Mouse (Mus musculus) kidney, adult 2 months (tissue): ENCODE results near the gene Smim24. TPM values are rescaled to one million over a fixed set of nuclear protein-coding genes. Genes with fewer than 3 reads are reported as not detected.

ENCODE experiments used
- DNase-seq: peaks from one replicate; pipeline ENCODE4 v3.0.0; 2021
- H3K27ac ChIP-seq: fragments of 200-500 bp; 2 replicates; pipeline ENCODE4 v1.5.1; 2012; ENCODE audit warnings: low read depth, low read length, control low read depth, inconsistent platforms; ENCODE audit not compliant: insufficient read depth
- H3K27me3 ChIP-seq: fragments of 200-500 bp; replicated peaks from 2 replicates; pipeline ENCODE4 v1.6.1; 2012; ENCODE audit warnings: mild to moderate bottlenecking, moderate library complexity, low read length, inconsistent platforms; ENCODE audit not compliant: control insufficient read depth, insufficient read depth
- H3K36me3 ChIP-seq: fragments of 200-500 bp; 2 replicates; pipeline ENCODE4 v1.6.1; 2012; ENCODE audit warnings: mild to moderate bottlenecking, moderate library complexity, low read length, inconsistent platforms; ENCODE audit not compliant: control insufficient read depth, insufficient read depth
- H3K4me1 ChIP-seq: fragments of 200-500 bp; 2 replicates; pipeline ENCODE4 v1.6.1; 2011; ENCODE audit warnings: low read length; ENCODE audit not compliant: control insufficient read depth, insufficient read depth
- H3K4me3 ChIP-seq: fragments of 200-500 bp; 2 replicates; pipeline ENCODE4 v1.5.1; 2011; ENCODE audit warnings: mild to moderate bottlenecking, low read depth, low read length, control low read depth; ENCODE audit not compliant: insufficient read depth
- CTCF ChIP-seq: fragments of 200-500 bp; conservative IDR thresholded peaks from 2 replicates; pipeline ENCODE4 v1.5.1; 2011; ENCODE audit warnings: low read depth, mild to moderate bottlenecking, control low read depth, low read length, moderate library complexity, mixed read lengths; ENCODE audit not compliant: insufficient read depth, insufficient read length
- POLR2A ChIP-seq: fragments of 200-500 bp; IDR thresholded peaks from one replicate; pipeline ENCODE4 v1.6.1; 2011; ENCODE audit warnings: low read depth, low read length, control low read depth
- polyA plus RNA-seq: library from polyadenylated mRNA; depleted of rRNA; stranded (reverse); fragments of >200 nt; gene quantifications from 2 replicates; pipeline ENCODE4 v1.2.3, GENCODE M21; 2012; rRNA removed

Smim24 gene
- polyA plus RNA-seq, 1 experiment: 694 TPM

DNA sequence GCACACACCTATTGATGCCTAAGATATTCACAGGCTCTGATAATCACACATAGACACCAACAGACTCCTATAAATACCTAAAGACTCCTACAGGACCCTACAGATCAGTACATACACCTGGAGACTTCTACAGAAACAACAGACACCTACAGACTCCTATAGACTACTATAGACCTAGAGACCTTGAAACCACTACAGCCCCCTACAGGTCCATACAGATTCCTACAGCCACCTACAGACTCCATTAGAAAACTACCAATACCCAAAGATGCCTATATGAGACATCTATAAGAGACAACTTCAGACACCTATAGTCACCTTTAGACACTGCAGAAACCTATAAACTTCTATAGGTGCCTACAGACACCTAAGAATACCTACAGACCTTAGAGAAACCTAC, 48.2 kb downstream of the Smim24 start:
- no peaks in the 10 kb centered on the region for H3K27me3 ChIP-seq
- H3K27ac ChIP-seq: no peak overlapping the region
- peak; percentile 43 for DNase-seq
- no peaks in the 10 kb centered on the region for H3K36me3 ChIP-seq
- H3K4me3 ChIP-seq: no peak overlapping the region
- TF ChIP-seq POLR2A (no peak), CTCF (no peak)
- peaks cover under 1% of the 10 kb centered on the region; the same call in 1 of the 2 replicates for H3K4me1 ChIP-seq

Other genes starting within 250 kb of the Smim24 start
- gene Pias4, start 225.1 kb upstream of the Smim24 start, polyA plus RNA-seq: 34.6 and 36.8 TPM in 2 replicates
- 1,330 and 1,454 TPM in 2 replicates for gene Eef2, start 216.4 kb upstream of the Smim24 start, polyA plus RNA-seq
- gene Dapk3, start 210.0 kb upstream of the Smim24 start, polyA plus RNA-seq: 52.9 and 54.0 TPM in 2 replicates
- gene 4930442H23Rik, start 209.2 kb upstream of the Smim24 start, polyA plus RNA-seq: not detected in 2 replicates
- 0.97 TPM in 1 of 2 replicates, not detected in the other for gene Nmrk2, start 191.0 kb upstream of the Smim24 start, polyA plus RNA-seq
- 0.05 and 0.39 TPM in 2 replicates for gene Atcay, start 162.2 kb upstream of the Smim24 start, polyA plus RNA-seq
- 4.6 and 6.0 TPM in 2 replicates for gene Zfr2, start 159.9 kb upstream of the Smim24 start, polyA plus RNA-seq
- gene Matk, start 140.1 kb upstream of the Smim24 start, polyA plus RNA-seq: 0.57 and 1.5 TPM in 2 replicates
- 130 TPM in 2 replicates for gene Mrpl54, start 126.1 kb upstream of the Smim24 start, polyA plus RNA-seq
- gene Apba3, start 126.1 kb upstream of the Smim24 start, polyA plus RNA-seq: 142 and 147 TPM in 2 replicates
- 13.2 and 19.0 TPM in 2 replicates for gene Tjp3, start 101.5 kb upstream of the Smim24 start, polyA plus RNA-seq
- gene Pip5k1c, start 100.1 kb upstream of the Smim24 start, polyA plus RNA-seq: 70.7 and 76.3 TPM in 2 replicates
- 23.7 and 24.5 TPM in 2 replicates for gene Cactin, start 71.9 kb upstream of the Smim24 start, polyA plus RNA-seq
- 16.6 and 21.7 TPM in 2 replicates for gene Tbxa2r, start 64.3 kb upstream of the Smim24 start, polyA plus RNA-seq
- gene Gipc3, start 49.8 kb upstream of the Smim24 start, polyA plus RNA-seq: 1.4 and 1.5 TPM in 2 replicates
- gene Hmg20b, start 42.6 kb upstream of the Smim24 start, polyA plus RNA-seq: 66.4 and 82.1 TPM in 2 replicates
- gene Mfsd12, start 35.6 kb upstream of the Smim24 start, polyA plus RNA-seq: 23.4 and 28.1 TPM in 2 replicates
- 0.16 and 0.61 TPM in 2 replicates for gene 4930404N11Rik, start 27.2 kb upstream of the Smim24 start, polyA plus RNA-seq
- gene Fzr1, start 14.5 kb upstream of the Smim24 start, polyA plus RNA-seq: 41.1 and 49.8 TPM in 2 replicates
- gene Dohh, start 8.6 kb upstream of the Smim24 start, polyA plus RNA-seq: 60.6 and 79.8 TPM in 2 replicates
- gene Gm48551, start 8.6 kb upstream of the Smim24 start, polyA plus RNA-seq: 2.1 and 2.3 TPM in 2 replicates
- 1.0 and 2.8 TPM in 2 replicates for gene Gm48552, start 4.0 kb upstream of the Smim24 start, polyA plus RNA-seq
- gene Nfic, start 62.6 kb downstream of the Smim24 start, polyA plus RNA-seq: 64.7 and 82.5 TPM in 2 replicates
- 0.18 and 0.27 TPM in 2 replicates for gene Celf5, start 89.7 kb downstream of the Smim24 start, polyA plus RNA-seq
- gene Ncln, start 103.3 kb downstream of the Smim24 start, polyA plus RNA-seq: 148 and 190 TPM in 2 replicates
- 2.3 and 4.9 TPM in 2 replicates for gene S1pr4, start 107.1 kb downstream of the Smim24 start, polyA plus RNA-seq
- 1.7 and 2.1 TPM in 2 replicates for gene Gna15, start 131.2 kb downstream of the Smim24 start, polyA plus RNA-seq
- 93.0 and 107 TPM in 2 replicates for gene Gna11, start 152.1 kb downstream of the Smim24 start, polyA plus RNA-seq
- 2,250 and 2,535 TPM in 2 replicates for gene Aes, start 166.4 kb downstream of the Smim24 start, polyA plus RNA-seq
- gene Tle2, start 181.5 kb downstream of the Smim24 start, polyA plus RNA-seq: 63.7 and 93.5 TPM in 2 replicates
- 3.9 and 4.3 TPM in 2 replicates for gene Tle6, start 208.0 kb downstream of the Smim24 start, polyA plus RNA-seq
- 1.0 and 1.1 TPM in 2 replicates for gene BC025920, start 213.2 kb downstream of the Smim24 start, polyA plus RNA-seq
- 16.3 and 19.7 TPM in 2 replicates for gene Sirt6, start 234.7 kb downstream of the Smim24 start, polyA plus RNA-seq
- gene Ankrd24, start 235.5 kb downstream of the Smim24 start, polyA plus RNA-seq: 67.1 and 81.0 TPM in 2 replicates